Mouse (Mus musculus) heart, embryonic 10.5 days (tissue): ENCODE data around the gene Hnrnpl. TPM values are rescaled to one million over a fixed set of nuclear protein-coding genes. Genes with fewer than 3 reads are reported as not detected.
A peak's percentile ranks its signal among the peaks of the same experiment; 100 is the strongest.

Experiments used
- DNase-seq: peaks from one replicate; pipeline ENCODE4 v3.0.0-alpha.2; 2017; ENCODE audit warnings: low spot score
- H3K27ac ChIP-seq: fragments of 300-500 bp; sonication (generic); 2 replicates; pipeline ENCODE4 v1.5.1; 2016; ENCODE audit warnings: mild to moderate bottlenecking
- H3K27me3 ChIP-seq: fragments of 300-500 bp; sonication (generic); 2 replicates; pipeline ENCODE4 v1.6.1; 2016; ENCODE audit warnings: mild to moderate bottlenecking; ENCODE audit not compliant: poor library complexity, insufficient read depth, severe bottlenecking
- H3K36me3 ChIP-seq: fragments of 300-500 bp; sonication (generic); 2 replicates; pipeline ENCODE4 v1.6.1; 2016; ENCODE audit warnings: mild to moderate bottlenecking, moderate library complexity
- H3K4me1 ChIP-seq: fragments of 300-500 bp; sonication (generic); 2 replicates; pipeline ENCODE4 v1.6.1; 2016; ENCODE audit warnings: mild to moderate bottlenecking
- H3K4me3 ChIP-seq: fragments of 300-500 bp; sonication (generic); 2 replicates; pipeline ENCODE4 v1.5.1; 2016; ENCODE audit warnings: mild to moderate bottlenecking, moderate library complexity
- H3K9me3 ChIP-seq: fragments of 300-500 bp; sonication (generic); 2 replicates; pipeline ENCODE4 v1.6.1; 2016; ENCODE audit warnings: mild to moderate bottlenecking, moderate library complexity
- WGBS: fragments of 180-500 bp; shearing (Covaris S2); methylation state at CpG from one replicate; pipeline ENCODE4 v1.1.7; 2016; 5-methylcytosine and 5-hydroxymethylcytosine counted together
- polyA plus RNA-seq: library from polyadenylated mRNA; unstranded; fragments of >200 nt; fragmentation: Nextera tagmentation; extraction: Ambion mirVana; gene quantifications from 2 replicates; pipeline ENCODE4 v1.2.1, GENCODE M21; 2016

Hnrnpl gene
- polyA plus RNA-seq, 1 experiment from 2014 or later, result 221 TPM

DNA sequence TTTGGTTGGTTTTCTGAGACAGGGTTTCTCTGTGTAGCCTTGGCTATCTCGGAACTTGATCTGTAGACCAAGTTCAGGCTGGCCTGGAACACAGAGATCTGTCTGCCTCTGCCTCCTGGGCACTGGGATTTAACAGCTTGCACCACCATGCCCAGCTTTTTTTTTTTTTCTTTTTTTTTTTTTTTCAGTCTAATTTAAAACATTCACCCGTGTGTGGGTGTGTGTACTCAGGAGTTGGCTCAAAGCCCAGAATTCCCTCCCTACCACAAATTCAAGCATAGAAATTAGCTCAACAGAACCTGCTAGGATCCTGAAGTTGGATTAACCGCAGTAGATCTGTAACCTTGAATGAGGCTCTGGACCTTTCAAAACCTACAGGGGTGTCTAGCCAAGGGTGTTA, 19.0 kb downstream of the Hnrnpl start:
- no peak overlapping the region for H3K4me3 ChIP-seq
- DNase-seq, result no peak
- WGBS, result 69% methylated on average over 3 of the region's 3 CpGs
- no peaks in the 10 kb centered on the region for H3K27me3 ChIP-seq
- H3K27ac ChIP-seq, result no peak overlapping the region
- peaks cover 30% of the 10 kb centered on the region for H3K4me1 ChIP-seq
- H3K9me3 ChIP-seq, result no peaks in the 10 kb centered on the region
- peaks cover 38% of the 10 kb centered on the region for H3K36me3 ChIP-seq

DNA sequence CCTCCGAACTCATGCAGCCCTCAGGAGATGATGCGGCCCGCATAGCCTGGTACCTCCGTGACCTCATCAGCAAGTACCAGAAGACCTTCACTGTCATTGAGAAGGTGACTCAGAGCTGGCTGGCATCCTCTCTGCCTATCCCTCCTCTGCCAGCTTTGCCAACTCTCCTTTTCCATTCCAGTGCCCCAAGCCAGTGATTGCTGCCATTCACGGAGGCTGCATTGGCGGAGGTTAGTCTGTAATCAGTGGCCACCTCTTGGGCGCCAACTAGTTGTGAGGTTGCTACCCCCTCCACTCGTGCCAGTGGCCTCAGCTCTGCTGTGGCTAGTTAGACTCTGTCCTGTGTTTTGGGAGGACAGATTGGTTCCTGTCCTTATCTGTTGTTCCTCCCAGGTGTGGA, 21.5 kb downstream of the Hnrnpl start:
- H3K9me3 ChIP-seq, result no peaks in the 10 kb centered on the region
- H3K4me1 ChIP-seq, result peaks cover 23% of the 10 kb centered on the region
- WGBS, result 94% methylated on average over 8 of the region's 8 CpGs
- H3K27ac ChIP-seq, result no peak overlapping the region
- H3K4me3 ChIP-seq, result no peak overlapping the region
- H3K27me3 ChIP-seq, result no peaks in the 10 kb centered on the region
- H3K36me3 ChIP-seq, result peaks cover 30% of the 10 kb centered on the region
- DNase-seq, result no peak

DNA sequence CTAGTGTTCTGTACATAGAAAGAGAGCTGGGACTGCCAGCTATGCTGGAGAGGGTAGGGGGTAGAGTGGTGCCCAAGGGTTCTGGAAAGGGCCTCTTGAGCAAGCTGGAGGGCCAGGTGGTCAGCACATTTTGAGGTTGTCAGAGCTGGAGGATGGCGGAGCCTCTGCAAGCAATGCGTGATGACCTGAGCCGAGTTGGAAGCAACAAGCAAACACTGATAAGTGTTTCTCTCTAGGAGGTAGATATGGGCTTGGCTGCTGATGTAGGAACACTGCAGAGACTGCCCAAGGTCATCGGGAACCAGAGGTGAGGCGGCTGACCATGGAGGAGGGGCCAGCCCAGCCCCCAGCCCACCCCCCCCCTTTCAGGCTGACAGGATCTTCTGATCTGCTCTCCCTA, 22.6 kb downstream of the Hnrnpl start:
- no peak overlapping the region for H3K4me3 ChIP-seq
- peak overlapping the region; percentile 52; the same call in 1 of the 2 replicates for H3K27ac ChIP-seq
- WGBS, result 59% methylated on average over 5 of the region's 5 CpGs
- no peak for DNase-seq
- H3K9me3 ChIP-seq, result no peaks in the 10 kb centered on the region
- H3K4me1 ChIP-seq, result peaks cover 19% of the 10 kb centered on the region
- peaks cover 30% of the 10 kb centered on the region for H3K36me3 ChIP-seq
- H3K27me3 ChIP-seq, result peaks cover 4% of the 10 kb centered on the region; the same call in 1 of the 2 replicates

DNA sequence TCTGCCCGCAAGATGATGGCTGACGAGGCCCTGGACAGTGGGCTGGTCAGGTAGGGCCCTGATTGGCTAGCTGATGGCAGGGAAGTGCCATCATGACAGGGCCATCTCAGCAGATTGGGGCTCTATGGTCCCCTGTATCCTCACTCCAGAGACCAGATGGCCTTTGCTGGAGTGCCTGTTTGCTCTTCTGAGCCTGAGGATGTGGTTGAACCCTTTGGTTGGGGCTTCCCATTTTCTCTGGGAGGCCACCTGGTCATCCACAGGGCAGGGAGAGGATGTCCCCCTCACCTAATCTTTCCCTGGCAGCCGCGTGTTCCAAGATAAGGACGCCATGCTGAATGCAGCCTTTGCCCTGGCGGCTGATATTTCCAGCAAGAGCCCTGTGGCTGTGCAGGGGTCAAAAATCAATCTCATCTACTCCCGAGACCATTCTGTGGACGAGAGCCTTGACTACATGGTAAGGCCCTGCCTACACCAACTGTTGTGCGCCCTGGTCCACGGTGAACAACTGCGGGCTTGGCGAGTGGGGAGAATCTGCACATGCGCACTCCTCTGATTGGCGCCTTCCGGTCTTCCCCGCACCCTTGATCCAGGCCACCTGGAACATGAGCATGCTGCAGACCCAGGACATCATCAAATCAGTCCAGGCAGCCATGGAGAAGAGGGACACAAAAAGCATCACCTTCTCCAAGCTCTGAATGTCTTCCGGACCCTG, 23.2 kb downstream of the Hnrnpl start:
- Histone ChIP-seq H3K36me3 (peaks cover 30% of the 10 kb centered on the region), H3K4me3 (no peak overlapping the region), H3K4me1 (peaks cover 14% of the 10 kb centered on the region), H3K27ac (no peak overlapping the region), H3K27me3 (peaks cover 5% of the 10 kb centered on the region; the same call in 1 of the 2 replicates), H3K9me3 (no peaks in the 10 kb centered on the region)
- WGBS, result 76% methylated on average over 17 of the region's 17 CpGs
- DNase-seq, result no peak

DNA sequence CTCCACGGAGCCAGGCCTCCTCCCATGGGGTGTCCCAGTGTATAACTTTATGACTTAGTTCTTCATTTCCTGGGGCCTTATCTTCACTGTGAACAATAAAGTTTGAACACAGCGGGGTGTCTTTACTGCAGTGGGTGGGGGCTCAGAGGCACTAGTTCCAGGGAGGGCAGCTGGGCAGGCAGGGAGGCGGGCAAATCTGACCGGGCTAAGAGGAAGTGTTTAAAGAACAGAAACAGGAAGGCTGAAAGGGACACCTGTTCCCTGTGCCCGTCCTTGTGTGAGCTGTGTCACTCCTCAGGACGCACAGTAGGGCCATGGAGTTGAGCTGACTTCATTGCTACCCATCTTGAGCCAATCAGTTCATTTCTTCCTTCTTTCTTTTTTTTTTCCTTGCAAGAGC, 23.8 kb downstream of the Hnrnpl start:
- no peak for DNase-seq
- no peak overlapping the region for H3K4me3 ChIP-seq
- H3K36me3 ChIP-seq, result peaks cover 30% of the 10 kb centered on the region
- H3K27ac ChIP-seq, result no peak overlapping the region
- H3K4me1 ChIP-seq, result peaks cover 14% of the 10 kb centered on the region
- no peaks in the 10 kb centered on the region for H3K9me3 ChIP-seq
- H3K27me3 ChIP-seq, result peaks cover 5% of the 10 kb centered on the region; the same call in 1 of the 2 replicates
- 78% methylated on average over 6 of the region's 6 CpGs for WGBS

DNA sequence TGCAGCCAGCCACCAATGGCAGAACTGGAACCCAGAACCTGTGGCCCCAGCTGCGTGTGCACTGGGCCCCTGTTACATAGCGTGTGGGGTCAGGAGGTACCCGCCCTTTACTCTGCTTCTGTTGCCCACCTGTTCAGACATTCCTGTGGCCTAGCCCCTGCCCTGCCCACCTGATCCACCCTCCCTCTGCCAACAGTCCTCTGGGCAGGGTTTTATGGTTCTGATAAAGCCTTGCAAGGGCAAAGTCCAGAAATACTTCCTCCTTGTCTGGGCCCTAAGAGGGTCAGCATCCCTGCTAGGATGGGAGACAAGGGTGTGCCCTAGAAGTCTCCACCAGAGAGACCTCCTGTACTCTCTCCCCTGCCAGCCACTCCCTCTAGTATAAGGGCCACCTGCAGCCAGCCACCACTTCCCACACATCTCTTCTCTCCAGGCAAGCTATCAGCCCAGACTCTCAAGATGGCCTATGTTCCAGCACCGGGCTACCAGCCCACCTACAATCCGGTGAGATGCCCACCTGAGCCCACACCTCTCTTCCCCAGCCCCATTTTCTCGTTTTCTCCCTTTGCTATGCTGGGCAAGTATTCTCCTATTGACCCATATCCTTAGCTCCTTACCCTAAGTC, 25.5 kb downstream of the Hnrnpl start, which contains the start of gene Lgals4:
Gene Lgals4, plus strand, starts transcription at position 132 of the 625 bp plus-strand sequence.
- H3K4me3 ChIP-seq, result no peak within 1 kb of the TSS
- no peak within 1 kb of the TSS for H3K27ac ChIP-seq
- no peak for DNase-seq
- no peaks in the 10 kb centered on the region for H3K9me3 ChIP-seq
- peaks cover 5% of the 10 kb centered on the region; the same call in 1 of the 2 replicates for H3K27me3 ChIP-seq
- peaks cover 28% of the 10 kb centered on the region for H3K36me3 ChIP-seq
- peaks cover 14% of the 10 kb centered on the region for H3K4me1 ChIP-seq
- WGBS, result 81% methylated on average over 6 of the region's 6 CpGs

DNA sequence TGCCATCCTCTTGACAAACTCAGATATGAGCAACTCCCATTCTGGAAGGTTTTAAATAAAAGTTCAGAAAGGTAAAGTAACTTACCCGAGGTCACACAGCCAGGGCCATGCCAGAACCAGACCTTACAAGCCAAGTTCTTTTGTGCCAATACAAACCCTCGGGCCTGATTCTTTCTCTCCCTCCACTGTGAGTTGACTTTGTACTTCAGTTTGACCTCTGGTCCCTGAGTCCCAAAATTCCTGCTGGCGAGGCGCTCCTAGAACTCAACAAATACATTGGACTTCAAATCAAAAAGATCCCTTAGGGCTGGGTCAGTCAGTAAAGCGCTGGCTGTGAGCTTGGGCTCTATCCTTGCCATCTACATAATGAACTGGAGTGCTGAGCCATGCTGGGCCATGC, 28.6 kb downstream of the Hnrnpl start:
- no peaks in the 10 kb centered on the region for H3K9me3 ChIP-seq
- H3K4me1 ChIP-seq, result no peaks in the 10 kb centered on the region
- no peak for DNase-seq
- no peak overlapping the region for H3K27ac ChIP-seq
- no peaks in the 10 kb centered on the region for H3K36me3 ChIP-seq
- H3K27me3 ChIP-seq, result peaks cover 5% of the 10 kb centered on the region; the same call in 1 of the 2 replicates
- no peak overlapping the region for H3K4me3 ChIP-seq
- 82% methylated on average over 5 of the region's 5 CpGs for WGBS

DNA sequence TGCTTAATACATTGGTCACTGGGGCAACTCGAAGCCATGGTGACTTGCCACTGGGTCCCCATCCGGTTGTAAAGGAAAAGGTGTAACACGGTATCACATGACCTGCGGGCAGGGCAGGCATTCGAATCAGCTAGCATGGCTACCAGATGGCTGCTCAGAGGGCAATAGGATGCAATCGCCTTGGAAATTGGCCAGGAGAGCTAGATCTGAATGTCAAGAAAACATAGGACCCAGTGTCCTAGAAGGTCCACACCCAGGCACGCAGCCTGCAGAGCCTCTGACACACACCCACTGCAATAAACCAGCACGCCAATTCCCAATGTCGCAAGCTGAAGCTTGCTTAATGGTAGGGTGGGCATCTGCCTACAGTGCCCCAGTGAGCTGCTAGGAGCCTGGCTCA, 30.0 kb downstream of the Hnrnpl start:
- H3K27me3 ChIP-seq, result peaks cover 5% of the 10 kb centered on the region; the same call in 1 of the 2 replicates
- no peak for DNase-seq
- no peaks in the 10 kb centered on the region for H3K36me3 ChIP-seq
- no peak overlapping the region for H3K4me3 ChIP-seq
- WGBS, result 82% methylated on average over 9 of the region's 9 CpGs
- H3K9me3 ChIP-seq, result no peaks in the 10 kb centered on the region
- H3K27ac ChIP-seq, result no peak overlapping the region
- no peaks in the 10 kb centered on the region for H3K4me1 ChIP-seq

DNA sequence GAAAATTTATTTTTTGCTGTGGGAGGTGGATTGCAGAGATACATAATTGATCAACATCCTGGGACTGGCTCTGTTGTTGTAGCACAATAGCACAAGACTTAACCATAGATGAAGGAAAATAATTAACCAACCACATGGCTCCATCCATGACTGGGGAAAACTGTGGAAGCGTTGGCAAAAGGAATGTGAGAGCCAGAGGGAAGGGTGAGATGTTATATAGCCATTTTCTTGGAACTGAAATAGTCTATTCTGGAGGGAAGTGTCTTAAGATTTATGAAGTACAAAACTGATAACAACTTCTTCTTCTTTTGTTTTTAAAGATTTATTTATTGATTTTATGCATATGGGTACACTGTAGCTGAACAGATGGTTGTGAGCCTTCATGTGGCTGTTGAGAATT, 38.9 kb downstream of the Hnrnpl start:
- no peak overlapping the region for H3K27ac ChIP-seq
- 0 out of 2 replicates have a peak, but pooled peaks cover 4% of the 10 kb centered on the region for H3K4me1 ChIP-seq
- H3K27me3 ChIP-seq, result peaks cover 8% of the 10 kb centered on the region; the same call in 1 of the 2 replicates
- 72% methylated on average over 1 of the region's 1 CpGs for WGBS
- H3K4me3 ChIP-seq, result no peak overlapping the region
- DNase-seq, result no peak
- no peaks in the 10 kb centered on the region for H3K9me3 ChIP-seq
- no peaks in the 10 kb centered on the region for H3K36me3 ChIP-seq

DNA sequence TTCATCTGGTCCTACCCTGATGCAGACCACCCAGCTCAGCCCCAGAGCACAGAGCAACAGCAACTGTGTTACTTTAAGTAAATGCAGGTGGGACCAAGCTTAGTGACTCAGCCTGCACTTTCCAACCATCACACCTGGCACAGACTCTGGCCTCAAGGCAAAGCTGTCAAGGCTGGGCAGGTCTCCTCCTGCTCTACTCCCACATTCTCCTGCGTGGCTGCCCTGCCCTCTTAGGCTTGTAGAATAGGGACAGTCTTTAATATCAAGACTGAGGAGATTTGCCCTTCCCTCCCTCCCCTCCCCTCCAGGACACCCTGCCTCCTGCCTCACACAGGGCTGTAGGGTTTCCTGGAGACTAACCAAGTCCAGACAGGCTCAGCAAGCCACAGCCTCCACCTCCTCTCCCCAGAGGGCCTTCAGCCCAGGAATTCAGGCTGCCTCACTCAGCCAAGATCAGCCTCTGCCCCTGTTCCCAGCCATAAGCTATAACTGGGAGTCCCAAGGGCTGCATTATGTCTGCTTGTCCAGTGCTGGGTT, 41.4 kb downstream of the Hnrnpl start:
- no peak for DNase-seq
- H3K4me1 ChIP-seq, result 0 out of 2 replicates have a peak, but pooled peaks cover 4% of the 10 kb centered on the region
- no peak overlapping the region for H3K27ac ChIP-seq
- 45% methylated on average over 1 of the region's 1 CpGs for WGBS
- H3K36me3 ChIP-seq, result no peaks in the 10 kb centered on the region
- H3K4me3 ChIP-seq, result no peak overlapping the region
- peaks cover 8% of the 10 kb centered on the region; the same call in 1 of the 2 replicates for H3K27me3 ChIP-seq
- no peaks in the 10 kb centered on the region for H3K9me3 ChIP-seq

DNA sequence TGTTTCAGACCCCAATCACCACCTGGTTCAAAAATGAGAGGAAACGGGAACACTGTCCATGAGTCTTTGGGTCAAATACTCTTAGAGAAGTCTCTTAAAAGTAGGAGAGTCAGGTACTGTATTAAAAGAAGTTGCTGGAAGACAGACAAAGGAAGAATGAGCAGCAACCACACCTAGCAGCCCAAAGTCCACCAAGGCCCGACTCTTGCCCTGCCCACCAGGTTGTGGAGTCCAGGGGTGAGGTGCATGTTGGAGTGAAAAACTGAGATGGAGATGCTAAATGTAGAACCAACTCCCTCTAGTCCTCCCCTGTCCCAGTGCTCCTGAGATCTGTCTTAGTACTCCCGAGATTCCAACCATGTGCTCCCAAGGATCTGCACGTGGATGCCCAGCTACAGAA, 42.3 kb downstream of the Hnrnpl start:
- 0 out of 2 replicates have a peak, but pooled peaks cover 4% of the 10 kb centered on the region for H3K4me1 ChIP-seq
- no peak overlapping the region for H3K4me3 ChIP-seq
- no peaks in the 10 kb centered on the region for H3K36me3 ChIP-seq
- peaks cover 8% of the 10 kb centered on the region; the same call in 1 of the 2 replicates for H3K27me3 ChIP-seq
- H3K9me3 ChIP-seq, result no peaks in the 10 kb centered on the region
- no peak for DNase-seq
- WGBS, result 77% methylated on average over 4 of the region's 4 CpGs
- H3K27ac ChIP-seq, result no peak overlapping the region

DNA sequence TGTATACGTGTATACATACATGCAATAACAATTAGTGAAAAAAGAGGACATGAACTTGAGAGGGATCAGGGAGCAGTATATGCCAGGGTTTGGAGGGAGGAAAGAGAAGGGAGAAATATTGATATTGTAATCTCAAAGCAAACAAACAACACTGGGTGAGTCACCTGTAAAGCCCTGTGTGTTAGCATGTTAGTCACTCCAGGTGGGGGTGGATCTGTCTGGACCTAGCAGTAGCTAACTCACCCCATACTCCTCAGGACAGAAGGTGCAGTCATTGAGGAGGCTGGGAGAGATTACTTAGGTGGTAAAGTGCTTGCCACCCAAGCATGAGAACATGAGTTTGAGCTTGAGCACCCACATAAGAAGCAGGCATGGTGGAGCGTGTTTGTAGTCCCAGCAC, 51.6 kb downstream of the Hnrnpl start:
- WGBS, result 80% methylated on average over 2 of the region's 2 CpGs
- H3K4me3 ChIP-seq, result no peak overlapping the region
- no peak overlapping the region for H3K27ac ChIP-seq
- no peak for DNase-seq
- peaks cover 5% of the 10 kb centered on the region; the same call in 1 of the 2 replicates for H3K27me3 ChIP-seq
- no peaks in the 10 kb centered on the region for H3K36me3 ChIP-seq
- H3K9me3 ChIP-seq, result 0 out of 2 replicates have a peak, but pooled peaks cover 5% of the 10 kb centered on the region
- peaks cover 12% of the 10 kb centered on the region for H3K4me1 ChIP-seq

DNA sequence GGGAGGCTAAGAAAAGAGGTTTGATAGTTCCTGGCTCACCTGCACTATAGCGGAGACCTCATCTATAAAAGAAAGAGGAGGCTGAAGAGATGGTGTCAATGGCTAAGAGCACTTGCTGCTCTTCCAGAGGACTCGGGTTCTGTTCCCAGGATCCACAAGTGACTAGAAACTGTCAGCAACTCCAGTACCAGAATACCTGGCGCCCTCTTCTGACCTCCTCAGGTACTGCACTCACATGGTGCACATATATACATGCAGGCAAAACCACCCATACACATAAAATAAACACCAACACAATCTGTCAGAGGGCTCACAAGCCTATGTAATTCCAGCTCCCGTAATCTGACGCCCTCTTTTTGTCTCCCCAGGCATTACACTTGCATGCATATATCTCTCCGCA, 52.6 kb downstream of the Hnrnpl start:
- no peaks in the 10 kb centered on the region for H3K36me3 ChIP-seq
- no peak overlapping the region for H3K4me3 ChIP-seq
- 0 out of 2 replicates have a peak, but pooled peaks cover 5% of the 10 kb centered on the region for H3K9me3 ChIP-seq
- peaks cover 19% of the 10 kb centered on the region for H3K4me1 ChIP-seq
- peaks cover 5% of the 10 kb centered on the region; the same call in 1 of the 2 replicates for H3K27me3 ChIP-seq
- WGBS, result 86% methylated on average over 6 of the region's 6 CpGs
- DNase-seq, result no peak
- H3K27ac ChIP-seq, result no peak overlapping the region
